Mouse (Mus musculus) liver, postnatal 0 days (tissue): ENCODE results near the gene Macrod1.

ENCODE experiments used
- CTCF ChIP-seq: sonication (generic); IDR thresholded peaks from 2 replicates; pipeline ENCODE4 v1.5.1; 2016; ENCODE audit warnings: antibody characterized with exemption, low read depth
- EP300 ChIP-seq: IDR thresholded peaks from 2 replicates; pipeline ENCODE4 v1.6.1; 2016; ENCODE audit warnings: antibody characterized with exemption, low read depth, mild to moderate bottlenecking

DNA sequence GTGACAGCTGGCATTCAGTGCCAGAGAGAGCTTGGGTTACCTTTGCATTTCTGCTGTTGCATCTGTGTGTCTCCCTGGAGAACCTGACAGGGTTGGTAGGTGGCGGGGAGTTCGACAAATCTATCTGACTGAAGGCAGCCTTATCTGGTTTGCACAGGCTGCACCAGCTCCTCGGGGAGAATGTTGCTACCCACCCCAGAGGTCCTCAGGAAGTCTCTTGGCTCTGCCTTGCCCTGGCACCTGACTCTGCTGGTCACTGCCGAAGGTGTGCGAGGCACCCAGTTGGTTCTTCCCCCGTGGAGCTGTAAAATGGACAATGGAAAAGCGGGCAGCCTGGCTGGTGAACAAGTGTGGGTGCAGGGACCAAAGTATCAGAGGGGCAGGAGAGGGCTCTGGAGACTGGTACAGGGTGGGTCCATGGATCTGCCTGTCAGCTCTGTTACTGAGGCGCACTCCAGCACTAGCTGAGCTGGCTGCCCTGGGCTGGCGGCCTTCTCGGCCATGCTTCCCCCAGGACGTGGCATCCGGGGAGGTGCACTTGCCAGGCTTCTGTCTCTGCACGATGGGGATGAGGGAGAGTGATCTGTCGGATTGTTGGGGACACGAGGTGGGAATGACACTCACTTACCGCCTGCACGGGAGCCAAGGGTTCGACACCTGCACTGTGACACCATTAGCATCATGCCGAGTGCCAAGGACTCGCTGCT is 10.9 kb downstream of the Macrod1 start:
- TF ChIP-seq CTCF (no peak), EP300 (no peak)
